Mouse (Mus musculus): ENCODE data around the gene Slc10a7. TPM values are rescaled to one million over a fixed set of nuclear protein-coding genes. Genes with fewer than 3 reads are reported as not detected.
A peak's percentile ranks its signal among the peaks of the same experiment; 100 is the strongest.

Slc10a7 gene
- polyA plus RNA-seq, 1 experiment from 2014 or later: 4.1 TPM

DNA sequence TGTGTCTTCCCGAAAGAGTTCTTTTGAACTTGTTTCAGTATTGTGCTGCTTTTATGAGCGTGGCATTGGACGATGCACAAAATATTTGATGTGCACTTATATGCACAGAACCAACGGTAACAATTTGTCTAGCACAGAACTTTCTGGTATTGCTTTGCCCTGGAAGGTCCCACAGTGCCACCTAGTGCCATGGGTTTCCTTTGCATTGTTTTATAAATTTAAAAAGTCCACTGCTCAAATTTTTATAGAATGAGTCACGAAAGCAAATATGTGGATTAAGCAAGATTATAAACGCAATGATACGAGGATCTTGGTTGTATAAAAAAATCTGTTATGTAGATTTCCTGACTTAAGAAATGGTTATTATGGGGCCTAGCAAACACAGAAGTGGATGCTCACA is 139.8 kb downstream of the Slc10a7 start:
- ATAC-seq (no peak), DNase-seq (peak; percentile 63)
- no peak overlapping the region for H3K27ac ChIP-seq (ENCODE audit: low read depth)
- H3K4me3 ChIP-seq (ENCODE audit: low read depth, low read length): no peak overlapping the region
- TF ChIP-seq CTCF (IDR thresholded peaks at IDR 0.05; ENCODE audit: low read depth) (peak; percentile 77), EP300 (IDR thresholded peaks at IDR 0.05; ENCODE audit: low read depth) (no peak)
- WGBS (ENCODE audit: insufficient replicate concordance): 56% methylated on average over 7 of the region's 7 CpGs
- H3K9ac ChIP-seq (replicated peaks): no peak overlapping the region
- H3K4me2 ChIP-seq (ENCODE audit: low read depth, low read length): no peak overlapping the region
- no peaks in the 10 kb centered on the region for H3K4me1 ChIP-seq (ENCODE audit: insufficient read depth)
- H3K9me3 ChIP-seq (ENCODE audit: low read length): 0 out of 2 replicates have a peak, but pooled peaks cover 3% of the 10 kb centered on the region
- H3K36me3 ChIP-seq (replicated peaks; ENCODE audit: insufficient read depth, low read length): no peaks in the 10 kb centered on the region
- no peaks in the 10 kb centered on the region for H3K27me3 ChIP-seq (ENCODE audit: insufficient read depth, low read length)

DNA sequence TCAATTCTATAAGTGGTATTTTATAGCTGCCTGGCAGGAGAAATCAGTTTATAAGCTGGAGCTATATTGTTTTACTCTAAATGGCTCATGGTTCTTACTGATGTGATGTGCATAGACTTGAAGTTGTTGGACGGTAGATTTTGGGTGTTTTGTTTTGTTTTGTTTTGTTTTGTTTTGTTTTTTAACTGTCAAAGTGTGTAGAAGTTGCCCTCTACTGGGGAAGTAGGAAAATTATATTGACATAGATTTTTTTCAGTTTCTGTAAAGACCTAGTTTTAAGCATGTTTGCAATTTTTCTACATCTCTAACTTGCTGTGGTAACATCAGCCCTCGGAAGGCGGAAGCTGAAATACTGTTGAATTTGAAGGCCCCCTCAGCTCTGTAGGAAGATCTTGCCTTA is 142.5 kb downstream of the Slc10a7 start:
- Histone ChIP-seq H3K27ac (ENCODE audit: low read depth) (no peak overlapping the region), H3K27me3 (ENCODE audit: insufficient read depth, low read length) (no peaks in the 10 kb centered on the region), H3K4me3 (ENCODE audit: low read depth, low read length) (no peak overlapping the region), H3K9me3 (ENCODE audit: low read length) (no peaks in the 10 kb centered on the region), H3K9ac (replicated peaks) (no peak overlapping the region), H3K36me3 (replicated peaks; ENCODE audit: insufficient read depth, low read length) (no peaks in the 10 kb centered on the region), H3K4me1 (ENCODE audit: insufficient read depth) (no peaks in the 10 kb centered on the region), H3K4me2 (ENCODE audit: low read depth, low read length) (no peak overlapping the region)
- WGBS (ENCODE audit: insufficient replicate concordance): 77% methylated on average over 3 of the region's 3 CpGs
- ATAC-seq (no peak), DNase-seq (no peak)
- peak; percentile 18; the same call in 1 of the 2 replicates for TF ChIP-seq CTCF (IDR thresholded peaks at IDR 0.05; ENCODE audit: low read depth)
- no peak for TF ChIP-seq EP300 (IDR thresholded peaks at IDR 0.05; ENCODE audit: low read depth)

DNA sequence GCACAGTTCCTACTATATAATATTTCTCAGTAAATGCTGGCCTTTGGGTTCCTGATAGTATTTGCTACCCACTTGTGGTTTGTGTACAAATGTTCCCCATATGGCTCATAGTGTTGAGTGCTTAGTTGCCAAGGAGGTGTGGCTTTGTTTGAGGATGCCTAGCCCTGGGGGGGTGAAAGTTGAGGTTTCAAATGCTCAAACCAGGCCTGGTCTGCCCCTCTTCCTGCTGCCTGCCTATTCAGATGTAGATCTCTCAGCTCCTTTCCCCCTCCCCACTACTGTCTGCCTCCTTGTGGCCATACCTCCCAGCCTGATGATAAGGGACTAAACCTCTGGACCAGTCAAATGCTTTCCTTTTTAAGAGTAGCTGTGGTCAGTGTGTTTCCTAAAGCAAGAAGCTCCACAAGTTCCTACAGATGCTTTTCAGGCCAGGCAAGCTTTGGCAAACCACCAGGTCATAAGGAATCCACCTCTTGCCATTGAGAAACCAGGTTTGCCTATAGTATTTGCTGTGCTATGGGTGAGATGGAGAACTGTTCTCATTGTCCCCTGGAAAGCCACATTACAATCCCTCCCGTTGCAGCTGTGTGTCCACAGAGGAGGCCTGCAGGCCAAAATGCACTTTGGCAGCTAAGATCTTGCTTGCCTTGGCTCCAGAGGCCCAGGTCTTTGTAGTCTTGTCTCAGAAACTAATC is 146.4 kb downstream of the Slc10a7 start:
- H3K27ac ChIP-seq (ENCODE audit: low read depth): no peak overlapping the region
- H3K9me3 ChIP-seq (ENCODE audit: low read length): no peaks in the 10 kb centered on the region
- WGBS (ENCODE audit: insufficient replicate concordance): 50% methylated on average over 1 of the region's 1 CpGs
- H3K4me3 ChIP-seq (ENCODE audit: low read depth, low read length): no peak overlapping the region
- no peaks in the 10 kb centered on the region for H3K27me3 ChIP-seq (ENCODE audit: insufficient read depth, low read length)
- no peak for TF ChIP-seq CTCF (IDR thresholded peaks at IDR 0.05; ENCODE audit: low read depth)
- TF ChIP-seq EP300 (IDR thresholded peaks at IDR 0.05; ENCODE audit: low read depth): no peak
- no peaks in the 10 kb centered on the region for H3K4me1 ChIP-seq (ENCODE audit: insufficient read depth)
- no peaks in the 10 kb centered on the region for H3K36me3 ChIP-seq (replicated peaks; ENCODE audit: insufficient read depth, low read length)
- H3K9ac ChIP-seq (replicated peaks): no peak overlapping the region
- DNase-seq (no peak), ATAC-seq (no peak)
- no peak overlapping the region for H3K4me2 ChIP-seq (ENCODE audit: low read depth, low read length)

DNA sequence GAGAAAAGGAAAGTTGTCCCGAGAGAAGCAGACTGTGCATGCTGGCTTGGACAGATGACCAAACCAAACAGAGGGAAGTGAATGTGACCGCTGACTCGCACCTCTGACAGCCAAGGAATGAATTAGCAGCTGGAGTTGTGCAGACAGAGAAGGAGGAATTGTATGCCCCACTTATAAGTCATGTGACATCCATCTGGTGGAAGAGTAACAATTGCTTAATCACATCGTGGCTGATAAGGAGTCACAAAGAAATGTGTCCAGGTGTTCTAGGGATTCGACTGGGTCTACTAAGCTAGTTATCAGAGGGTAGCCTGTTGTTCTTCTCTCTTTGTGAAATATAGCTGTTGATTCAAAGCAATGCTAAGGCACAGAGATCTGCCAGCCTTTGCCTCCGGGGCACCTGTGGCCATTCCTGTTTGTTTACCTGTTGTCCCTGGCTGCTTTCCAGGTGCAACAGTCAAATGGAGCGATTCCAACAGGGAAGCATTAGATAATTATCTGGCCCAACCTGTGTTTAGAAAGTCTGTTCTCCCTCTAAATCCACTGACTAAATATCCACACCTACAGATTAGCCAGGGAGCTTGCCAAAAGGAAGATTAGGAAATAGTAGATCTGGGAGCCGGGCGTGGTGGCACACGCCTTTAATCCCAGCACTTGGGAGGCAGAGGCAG is 147.7 kb downstream of the Slc10a7 start:
- no peak overlapping the region for H3K4me2 ChIP-seq (ENCODE audit: low read depth, low read length)
- no peaks in the 10 kb centered on the region for H3K9me3 ChIP-seq (ENCODE audit: low read length)
- H3K27me3 ChIP-seq (ENCODE audit: insufficient read depth, low read length): no peaks in the 10 kb centered on the region
- no peaks in the 10 kb centered on the region for H3K36me3 ChIP-seq (replicated peaks; ENCODE audit: insufficient read depth, low read length)
- no peak overlapping the region for H3K9ac ChIP-seq (replicated peaks)
- 71% methylated on average over 10 of the region's 10 CpGs for WGBS (ENCODE audit: insufficient replicate concordance)
- 0 out of 2 replicates have a peak, but pooled peaks have one; percentile 16 for TF ChIP-seq EP300 (IDR thresholded peaks at IDR 0.05; ENCODE audit: low read depth)
- no peak for TF ChIP-seq CTCF (IDR thresholded peaks at IDR 0.05; ENCODE audit: low read depth)
- ATAC-seq (peak; percentile 90), DNase-seq (peak; percentile 57)
- H3K27ac ChIP-seq (ENCODE audit: low read depth): 0 out of 2 replicates have a peak overlapping the region, but pooled peaks have one; percentile 23
- no peak overlapping the region for H3K4me3 ChIP-seq (ENCODE audit: low read depth, low read length)
- no peaks in the 10 kb centered on the region for H3K4me1 ChIP-seq (ENCODE audit: insufficient read depth)

DNA sequence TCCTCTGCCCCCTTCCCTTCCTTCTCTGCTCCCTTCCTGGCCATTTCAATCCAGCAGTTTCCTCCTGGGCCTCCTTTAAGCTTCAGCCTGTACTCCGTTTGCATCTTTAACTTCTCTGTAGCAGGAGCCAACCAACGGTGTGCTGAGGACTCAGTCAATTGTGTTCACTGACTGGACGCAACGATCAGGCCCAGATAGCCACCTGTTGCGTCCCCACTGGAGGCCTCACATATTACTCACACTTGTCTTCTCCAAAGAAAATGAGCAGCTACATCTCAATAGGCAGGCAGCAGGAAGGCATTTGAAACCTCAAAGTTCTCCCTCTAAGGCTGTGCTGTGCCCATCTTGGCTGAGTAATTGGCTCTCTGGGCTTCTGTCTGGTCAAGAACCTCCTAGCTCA is 149.0 kb downstream of the Slc10a7 start:
- Histone ChIP-seq H3K4me3 (ENCODE audit: low read depth, low read length) (no peak overlapping the region), H3K27me3 (ENCODE audit: insufficient read depth, low read length) (no peaks in the 10 kb centered on the region), H3K27ac (ENCODE audit: low read depth) (no peak overlapping the region), H3K9ac (replicated peaks) (no peak overlapping the region), H3K4me2 (ENCODE audit: low read depth, low read length) (no peak overlapping the region), H3K9me3 (ENCODE audit: low read length) (no peaks in the 10 kb centered on the region), H3K4me1 (ENCODE audit: insufficient read depth) (no peaks in the 10 kb centered on the region), H3K36me3 (replicated peaks; ENCODE audit: insufficient read depth, low read length) (no peaks in the 10 kb centered on the region)
- TF ChIP-seq EP300 (IDR thresholded peaks at IDR 0.05; ENCODE audit: low read depth) (no peak), CTCF (IDR thresholded peaks at IDR 0.05; ENCODE audit: low read depth) (no peak)
- 81% methylated on average over 5 of the region's 5 CpGs for WGBS (ENCODE audit: insufficient replicate concordance)
- no peak for ATAC-seq
- DNase-seq: no peak

DNA sequence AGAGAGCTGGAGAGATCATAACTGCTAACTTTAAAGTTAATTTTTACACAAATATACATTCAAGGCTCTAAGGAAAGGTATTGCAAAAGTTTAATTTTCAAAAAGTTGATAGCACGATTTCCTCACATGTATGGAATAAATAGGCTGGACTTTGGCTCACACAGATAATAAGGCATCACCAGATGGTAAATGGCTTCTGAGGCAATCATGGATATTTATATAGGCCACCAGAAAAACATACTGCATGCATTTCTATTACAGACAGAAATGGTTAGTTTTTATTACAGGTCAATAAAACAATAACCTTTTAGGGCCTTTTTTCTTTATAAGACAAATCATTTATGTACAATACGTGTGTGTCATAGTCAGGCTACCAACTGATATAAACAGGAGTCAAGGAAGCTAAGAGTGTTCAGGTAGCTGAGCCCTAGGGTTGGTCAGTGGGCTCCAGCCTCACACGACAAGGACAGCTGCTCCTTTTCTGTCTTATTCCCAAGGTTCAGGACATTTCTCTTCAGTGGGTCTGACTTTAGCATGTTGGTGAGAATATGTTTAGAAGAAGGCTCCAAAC is 150.6 kb downstream of the Slc10a7 start:
- no peak overlapping the region for H3K4me2 ChIP-seq (ENCODE audit: low read depth, low read length)
- no peaks in the 10 kb centered on the region for H3K36me3 ChIP-seq (replicated peaks; ENCODE audit: insufficient read depth, low read length)
- 86% methylated on average over 3 of the region's 3 CpGs for WGBS (ENCODE audit: insufficient replicate concordance)
- H3K4me3 ChIP-seq (ENCODE audit: low read depth, low read length): no peak overlapping the region
- H3K27me3 ChIP-seq (ENCODE audit: insufficient read depth, low read length): no peaks in the 10 kb centered on the region
- no peaks in the 10 kb centered on the region for H3K9me3 ChIP-seq (ENCODE audit: low read length)
- DNase-seq: no peak
- no peak for TF ChIP-seq CTCF (IDR thresholded peaks at IDR 0.05; ENCODE audit: low read depth)
- ATAC-seq: no peak
- H3K27ac ChIP-seq (ENCODE audit: low read depth): no peak overlapping the region
- H3K9ac ChIP-seq (replicated peaks): no peak overlapping the region
- no peaks in the 10 kb centered on the region for H3K4me1 ChIP-seq (ENCODE audit: insufficient read depth)

All from liver, postnatal 0 days (tissue).